Mouse (Mus musculus) MN1 (cell line): ENCODE data around the gene Bmp7.

Experiments
- DNase-seq: peaks from one replicate; pipeline ENCODE4 v3.0.0-alpha.2; 2016; ENCODE audit warnings: low spot score

Bmp7 gene

GRCm38 (mm10) chr2:172909463-172909862, 30.7 kb downstream of the Bmp7 start:
- DNase-seq: peak; percentile 71

DNA sequence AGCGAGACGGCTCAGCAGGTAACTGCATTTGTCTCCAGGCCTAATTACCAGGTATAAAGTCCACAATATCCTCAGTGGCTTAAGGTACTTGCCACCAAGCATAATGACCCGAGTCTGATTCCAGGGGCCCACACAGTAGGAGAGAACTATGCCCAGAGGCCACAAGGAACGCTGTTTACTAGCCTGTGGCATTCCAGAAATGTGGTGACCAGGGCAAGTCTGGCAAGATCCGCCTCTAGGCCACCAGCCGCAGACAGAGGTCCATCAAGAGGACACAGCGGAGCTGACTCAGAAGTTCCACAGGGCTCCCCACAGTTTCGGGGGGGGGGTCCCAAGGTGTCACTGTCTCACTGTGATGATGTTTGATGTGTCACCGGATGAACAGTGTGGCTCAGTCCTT, 34.0 kb downstream of the Bmp7 start:
- no peak for DNase-seq

DNA sequence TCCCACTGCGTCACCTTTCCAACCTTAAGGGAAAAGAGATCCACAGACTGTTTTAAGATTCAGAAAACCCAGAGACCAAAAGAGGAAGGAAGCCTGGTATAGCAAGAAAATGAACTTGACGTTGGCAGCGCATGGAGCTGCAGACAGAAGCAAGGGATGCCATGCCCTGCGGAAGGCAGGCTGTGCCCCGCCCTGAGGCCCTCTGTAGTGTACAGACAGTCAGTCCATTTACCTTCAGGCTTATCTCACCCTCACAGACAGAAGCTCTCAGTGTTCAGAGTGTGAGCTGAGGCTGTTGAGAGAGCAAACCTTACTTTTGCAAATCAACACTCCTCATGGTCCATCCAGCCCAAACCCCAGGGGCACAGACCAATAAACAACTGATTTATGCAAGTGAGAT, 35.1 kb downstream of the Bmp7 start:
- DNase-seq: no peak

- no peak for DNase-seq
Observed at GRCm38 (mm10) chr2:172904614-172905013, 35.5 kb downstream of the Bmp7 start.

- DNase-seq: no peak
Observed at GRCm38 (mm10) chr2:172903523-172903922, 36.6 kb downstream of the Bmp7 start.

DNA sequence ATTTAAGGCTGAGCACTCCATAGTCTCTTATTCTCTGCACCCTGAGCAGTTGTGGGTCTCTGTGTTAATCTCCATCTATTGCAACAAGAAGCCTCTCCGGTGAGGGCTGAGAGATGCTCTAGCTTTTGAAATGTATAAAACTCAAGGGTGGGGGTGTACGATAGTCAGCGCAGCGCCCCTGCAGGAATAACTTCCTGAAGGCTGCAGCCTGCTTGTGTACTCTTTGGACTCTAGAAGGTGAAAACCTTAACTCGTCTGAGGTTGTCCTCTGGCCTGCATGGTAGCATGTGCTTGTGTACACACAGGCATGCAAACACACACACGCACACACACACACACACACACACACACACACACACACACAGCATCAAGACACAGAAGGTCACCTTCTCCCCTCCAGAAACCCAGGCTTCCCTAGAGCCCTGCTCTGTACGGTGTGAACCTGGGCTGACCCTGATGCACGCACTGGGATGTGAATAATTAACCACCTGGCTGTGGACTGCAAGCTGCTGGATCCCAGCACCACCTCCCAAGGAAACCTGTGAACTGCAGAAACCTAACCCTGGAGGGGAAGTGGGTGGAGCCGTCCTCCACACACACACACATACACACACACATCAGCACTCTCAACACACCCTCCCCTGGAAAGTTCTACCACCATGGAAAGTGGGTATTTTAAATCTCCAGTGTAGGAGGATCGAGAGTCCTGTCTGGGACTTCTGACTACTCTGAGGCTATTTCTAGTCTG, 39.0 kb downstream of the Bmp7 start:
- DNase-seq: no peak

DNA sequence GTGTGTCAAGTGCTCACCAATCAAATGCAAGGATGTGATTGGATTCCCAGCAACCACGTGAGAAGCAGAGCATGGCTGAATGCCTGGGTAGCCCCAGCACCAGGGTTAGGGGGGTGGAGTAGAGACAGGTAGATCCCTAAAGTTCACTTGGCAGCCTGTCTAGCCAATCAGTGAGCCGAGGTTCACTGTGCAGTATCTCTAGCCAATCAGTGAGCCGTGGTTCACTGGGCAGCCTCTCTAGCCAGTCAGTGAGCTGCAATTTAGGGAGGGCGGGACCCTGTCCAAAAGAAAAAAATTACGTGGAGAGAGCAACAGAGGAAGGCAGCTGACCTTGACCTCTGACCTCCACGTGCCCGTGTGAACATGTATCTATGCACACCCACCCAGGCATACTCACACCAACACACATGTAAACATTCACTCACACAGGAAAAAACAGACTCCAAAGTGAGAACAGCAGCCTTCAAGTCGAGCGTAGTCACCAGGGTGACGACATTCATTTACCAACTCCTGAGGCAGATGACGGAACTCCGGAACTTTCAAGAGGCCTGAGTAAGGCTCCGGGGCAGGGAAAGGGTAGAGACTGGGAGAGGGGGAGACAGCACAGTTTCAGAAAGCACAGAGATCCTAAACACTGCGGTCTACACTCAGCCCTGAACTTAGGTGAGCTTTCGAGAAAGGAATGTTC, 50.2 kb downstream of the Bmp7 start:
- DNase-seq: no peak

- DNase-seq: no peak
Observed at GRCm38 (mm10) chr2:172889222-172889621, 50.9 kb downstream of the Bmp7 start.

DNA sequence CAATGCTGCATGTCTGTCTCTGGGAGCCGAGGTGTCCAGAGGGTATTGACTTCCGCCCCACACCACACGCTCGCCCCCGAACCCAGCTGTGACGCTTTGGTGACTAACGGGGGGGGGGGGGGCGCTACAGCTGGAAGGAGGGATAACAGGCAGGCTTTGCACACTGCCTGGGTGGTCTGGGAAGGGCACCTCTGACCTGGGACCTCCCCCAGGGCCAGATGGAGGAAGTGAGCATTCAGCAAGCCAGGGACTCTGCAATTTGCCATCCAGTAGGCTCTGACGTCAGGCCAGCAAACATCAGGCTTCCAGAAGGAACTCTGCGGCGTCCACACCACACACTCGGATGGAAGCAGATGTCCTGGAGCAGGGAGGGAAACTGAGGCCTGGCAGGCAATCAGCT, 52.0 kb downstream of the Bmp7 start:
- no peak for DNase-seq

DNA sequence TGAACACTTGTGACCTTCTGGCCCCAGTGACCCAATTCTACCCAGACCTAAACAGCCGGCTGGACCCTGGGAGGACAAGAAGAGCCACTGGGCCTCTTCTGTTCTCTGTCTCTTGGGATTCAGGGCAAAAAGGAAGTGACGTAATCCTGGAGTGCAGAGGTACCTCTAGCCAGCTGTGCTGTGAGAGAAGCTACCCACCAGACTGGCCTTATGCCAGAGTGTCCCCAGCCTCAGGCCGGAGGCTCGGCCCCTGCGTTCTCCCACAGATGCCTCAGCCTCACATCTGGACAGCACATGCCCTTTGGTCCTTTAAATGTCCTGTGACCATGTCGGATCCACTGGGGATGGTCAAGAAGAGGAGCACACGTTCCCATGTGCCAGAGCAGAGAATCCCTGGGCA, 54.3 kb downstream of the Bmp7 start:
- DNase-seq: peak; percentile 58

DNA sequence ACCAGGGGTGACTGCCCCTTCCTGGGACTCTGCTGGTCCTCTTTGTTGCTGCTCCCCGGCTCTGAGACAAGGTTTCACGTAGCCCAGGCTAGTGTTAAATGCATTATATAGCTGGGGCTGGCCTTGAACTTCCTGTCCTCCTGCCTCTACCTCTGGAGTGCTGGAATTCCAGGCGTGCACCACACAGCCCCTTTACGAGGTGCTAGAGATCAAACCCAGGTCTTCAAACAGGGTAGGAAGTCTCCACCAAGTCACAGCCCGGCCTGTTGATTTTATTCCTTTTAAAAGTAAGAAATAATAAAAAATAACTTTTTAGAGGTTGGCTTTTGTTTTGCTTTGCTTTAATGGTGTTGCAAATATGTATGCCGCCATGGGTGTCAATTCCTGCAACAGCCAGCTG, 55.5 kb downstream of the Bmp7 start:
- DNase-seq: no peak

GRCm38 (mm10) chr2:172875201-172875600, 64.9 kb downstream of the Bmp7 start:
- no peak for DNase-seq

GRCm38 (mm10) chr2:172866356-172866755, 73.8 kb downstream of the Bmp7 start:
- DNase-seq: no peak

DNA sequence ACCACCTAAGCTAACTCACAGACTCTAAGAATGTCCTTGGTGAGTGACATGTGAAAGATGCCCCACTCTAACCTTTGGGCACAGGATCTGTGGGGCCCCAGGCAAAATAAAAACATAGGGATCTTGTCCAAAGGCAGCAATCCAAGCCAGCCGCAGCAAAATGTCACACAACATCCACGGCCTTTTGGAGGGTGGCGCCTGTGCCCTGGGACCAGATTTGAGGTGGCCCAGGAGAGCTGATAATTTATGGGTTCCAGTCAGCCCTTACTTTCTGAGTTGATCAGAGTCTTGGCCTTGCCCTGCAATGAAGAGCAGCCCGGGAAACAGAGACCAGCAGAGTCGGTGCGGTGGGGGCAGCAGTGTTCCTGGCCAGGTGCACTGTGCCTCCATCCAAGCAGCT, 75.0 kb downstream of the Bmp7 start:
- no peak for DNase-seq

GRCm38 (mm10) chr2:172864566-172864965, 75.6 kb downstream of the Bmp7 start:
- DNase-seq: no peak

- DNase-seq: no peak
Observed at GRCm38 (mm10) chr2:172863469-172863856, 76.7 kb downstream of the Bmp7 start.

DNA sequence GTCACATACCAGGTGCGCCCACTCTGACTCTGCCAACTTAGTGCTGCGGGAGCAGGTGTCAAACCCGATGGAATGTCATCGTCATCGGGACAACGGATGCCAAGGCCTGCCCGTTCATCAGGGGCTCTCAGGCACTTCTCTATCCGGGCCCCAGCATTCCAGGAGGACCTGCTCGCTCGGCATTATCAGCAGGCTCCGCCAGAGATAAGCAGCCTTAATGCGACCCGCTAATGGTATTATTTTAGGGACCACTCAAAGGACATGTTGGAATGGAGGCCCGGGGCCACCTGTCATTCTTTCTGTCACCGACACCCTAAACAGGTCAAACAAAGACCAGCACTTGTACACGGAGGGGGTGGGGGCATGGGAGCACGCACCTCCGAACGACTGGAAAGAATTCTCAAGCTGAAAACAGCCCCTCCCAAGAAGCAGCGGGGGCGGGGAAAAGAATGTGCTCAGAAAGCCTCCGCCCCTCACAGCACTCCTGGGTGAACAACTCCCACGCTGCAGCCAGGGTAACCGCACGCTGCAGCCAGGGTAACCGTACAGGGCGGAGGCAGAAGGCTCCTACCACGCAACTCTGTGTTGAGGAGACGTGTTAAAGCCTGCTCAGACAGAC, 77.2 kb downstream of the Bmp7 start:
- DNase-seq: no peak

DNA sequence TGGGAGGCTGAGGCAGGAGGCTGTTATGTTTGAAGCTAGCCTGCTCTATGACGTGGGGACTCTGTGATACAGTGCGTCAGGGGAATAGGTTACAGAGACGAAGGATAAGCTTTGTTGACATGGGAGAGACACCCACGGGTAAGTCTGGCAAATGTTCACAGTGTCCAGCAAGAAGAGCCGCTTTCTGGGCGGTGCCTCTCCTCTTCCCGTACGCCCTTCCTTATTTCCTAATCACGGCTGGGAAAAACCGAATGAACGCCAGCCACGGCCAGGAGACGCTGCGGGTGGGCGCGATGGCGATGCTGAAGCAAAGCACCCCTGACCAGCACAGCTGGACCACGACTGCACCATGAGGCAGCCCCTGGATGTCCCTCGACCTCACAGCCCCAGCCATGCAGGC, 77.7 kb downstream of the Bmp7 start:
- no peak for DNase-seq

DNA sequence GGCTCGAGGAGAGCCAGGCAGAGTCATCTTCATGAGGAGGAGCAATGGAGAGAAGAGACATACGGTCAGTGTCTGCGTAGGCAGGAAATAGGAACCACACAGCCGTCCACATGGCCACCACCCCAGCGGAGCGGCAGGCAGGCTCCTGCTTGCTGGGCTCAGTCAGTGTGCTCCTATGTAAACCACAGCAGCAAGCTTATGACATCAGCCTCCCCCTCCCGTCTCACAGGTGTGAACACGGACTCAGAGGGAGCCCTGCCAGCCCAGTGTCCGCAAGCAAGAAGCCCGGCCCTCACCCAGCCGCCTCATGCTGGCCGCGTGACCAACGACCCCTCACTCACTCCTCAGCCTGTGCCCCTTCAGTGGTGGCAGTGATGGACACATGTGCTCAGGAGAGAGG, 78.5 kb downstream of the Bmp7 start:
- DNase-seq: no peak

DNA sequence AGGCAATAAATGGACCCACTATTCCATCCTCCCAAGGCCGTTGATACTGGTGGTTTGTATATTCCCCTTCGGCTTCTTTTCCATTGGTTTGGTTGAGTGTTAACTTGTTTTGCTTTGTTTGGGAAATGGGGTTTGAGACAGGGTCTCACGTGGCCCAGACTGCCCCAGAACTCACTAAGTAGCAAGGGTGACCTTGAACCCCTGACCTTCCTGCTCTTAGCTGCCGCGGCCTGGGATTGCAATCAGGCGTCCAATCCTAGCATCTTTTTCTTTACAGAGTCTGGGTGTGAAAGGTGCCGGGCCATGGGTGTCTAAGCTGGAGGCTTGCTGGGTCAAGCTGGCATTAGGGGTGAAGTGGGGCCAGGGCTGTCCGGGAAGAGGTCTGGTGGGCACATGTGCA, 79.5 kb downstream of the Bmp7 start:
- DNase-seq: no peak

DNA sequence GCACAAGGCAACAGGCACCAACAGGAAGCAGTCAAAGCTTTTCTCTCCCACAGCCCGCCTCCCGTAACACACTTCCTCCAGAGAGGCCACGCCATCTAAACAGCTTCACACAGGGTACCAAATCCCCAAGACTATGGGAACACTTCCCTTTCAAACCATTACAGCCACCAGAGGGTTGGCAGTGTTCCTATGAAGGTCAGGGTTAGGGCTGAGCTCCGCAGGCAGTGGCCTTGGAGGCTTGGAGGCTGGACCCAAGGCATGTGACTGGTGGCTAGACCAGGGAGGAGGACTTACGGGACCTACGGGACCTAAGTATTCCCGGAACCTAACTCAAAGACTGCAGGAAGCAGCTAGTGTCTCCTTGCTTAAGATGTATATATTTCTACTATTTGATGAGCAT, 80.0 kb downstream of the Bmp7 start:
- DNase-seq: no peak

- no peak for DNase-seq
Observed at GRCm38 (mm10) chr2:172857048-172857447, 83.1 kb downstream of the Bmp7 start.

- DNase-seq: no peak
Observed at GRCm38 (mm10) chr2:172856549-172856948, 83.6 kb downstream of the Bmp7 start.
